ENCODE assay signal across 8 mouse cellular contexts in the genomic region with DNA sequence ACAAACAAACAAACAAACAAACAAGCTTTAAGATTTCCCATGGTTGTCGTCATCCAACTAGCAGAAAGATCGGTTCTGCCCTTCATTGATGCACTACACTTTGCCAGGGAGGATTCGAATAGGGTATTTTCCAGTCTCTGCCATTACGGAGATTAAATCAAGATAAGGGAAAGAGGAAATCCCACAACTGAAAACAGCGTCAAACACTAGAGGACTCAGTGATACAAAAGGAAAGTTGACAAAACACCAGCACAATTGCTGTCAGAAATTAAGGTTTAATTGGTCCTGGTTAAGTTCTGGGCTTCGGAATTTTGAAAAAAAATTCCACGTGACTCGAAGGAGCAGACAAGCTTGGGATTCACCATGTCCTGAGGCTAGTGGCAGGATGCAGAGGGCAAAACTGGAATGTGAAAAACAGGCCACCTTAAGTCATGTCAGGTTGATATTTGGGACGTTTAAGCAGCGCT. TPM values are rescaled to one million over a fixed set of nuclear protein-coding genes. Genes with fewer than 3 reads are reported as not detected.
DNase-seq lines count a peak whose midpoint lies in the region; ATAC-seq and TF ChIP-seq lines count a peak whose summit lies in the region.

No protein-coding gene starts in this region.

- peak overlapping the region; percentile 94 for H3K4me2 ChIP-seq in forebrain, embryonic 14.5 days (ENCODE audit: low read length)
- peak overlapping the region; percentile 90 for H3K4me2 ChIP-seq in liver, embryonic 16.5 days (ENCODE audit: low read depth, low read length)

- WGBS in forebrain, embryonic 14.5 days = 25% methylated on average over 10 of the region's 10 CpGs
- WGBS in liver, embryonic 16.5 days (ENCODE audit: insufficient replicate concordance) = 11% methylated on average over 10 of the region's 10 CpGs

- no peaks in the 10 kb centered on the region for H3K9me3 ChIP-seq in forebrain, embryonic 14.5 days (replicated peaks; ENCODE audit: control insufficient read depth, low read length)
- H3K9me3 ChIP-seq in liver, embryonic 16.5 days (replicated peaks; ENCODE audit: control insufficient read depth, low read length) = peaks cover 3% of the 10 kb centered on the region

- peaks cover 6% of the 10 kb centered on the region; the same call in 1 of the 2 replicates for H3K4me1 ChIP-seq in forebrain, embryonic 14.5 days (ENCODE audit: control insufficient read depth, insufficient read depth, low read length)
- peaks cover 14% of the 10 kb centered on the region for H3K4me1 ChIP-seq in liver, embryonic 16.5 days (ENCODE audit: control insufficient read depth, low read depth, low read length)

- no peaks in the 10 kb centered on the region for H3K27me3 ChIP-seq in forebrain, embryonic 14.5 days (replicated peaks; ENCODE audit: control insufficient read depth, insufficient read depth, low read length)
- H3K27me3 ChIP-seq in liver, embryonic 16.5 days (ENCODE audit: control insufficient read depth, insufficient read depth, low read depth, low read length) = no peaks in the 10 kb centered on the region

- ATAC-seq in forebrain, embryonic 14.5 days = peak; percentile 9; the same call in 1 of the 2 replicates
- no peak for ATAC-seq in liver, embryonic 16.5 days (ENCODE audit: low read depth)

- intact Hi-C loops in gastrocnemius, adult 2 months (cut with DNase I) = loop anchor here (2.0 to 5.0 kb wide), 2 partner anchors 15 to 479 kb away; partner anchors contain the start of gene Mtif3
- intact Hi-C loops in gastrocnemius, postnatal 36 days (cut with DNase I) = no loop called here

- peak overlapping the region; percentile 94 for H3K27ac ChIP-seq in gastrocnemius, adult 2 months
- no peak overlapping the region for H3K27ac ChIP-seq in forebrain, embryonic 14.5 days (ENCODE audit: low read depth, low read length)
- peak overlapping the region; percentile 78 for H3K27ac ChIP-seq in liver, embryonic 16.5 days (ENCODE audit: low read length)

- no peak for TF ChIP-seq CTCF in gastrocnemius, adult 2 months (IDR thresholded peaks at IDR 0.05)

- peaks cover 27% of the 10 kb centered on the region for H3K36me3 ChIP-seq in forebrain, embryonic 14.5 days (ENCODE audit: control insufficient read depth, insufficient read depth, low read length)
- H3K36me3 ChIP-seq in liver, embryonic 16.5 days (ENCODE audit: control insufficient read depth, insufficient read depth) = peaks cover 16% of the 10 kb centered on the region

- peak overlapping the region; percentile 91 for H3K4me3 ChIP-seq in gastrocnemius, adult 2 months
- peak overlapping the region; percentile 75 for H3K4me3 ChIP-seq in forebrain, embryonic 14.5 days (ENCODE audit: low read depth, low read length)
- peak overlapping the region; percentile 80 for H3K4me3 ChIP-seq in liver, embryonic 16.5 days (ENCODE audit: low read depth, low read length)

- DNase-seq in gastrocnemius, adult 2 months = no peak
- DNase-seq in gastrocnemius, postnatal 36 days = no peak
- peak; percentile 63 for DNase-seq in CD4-positive, CD25-positive, alpha-beta regulatory T cell, adult 2 months (ENCODE audit: low read depth, low spot score)
- no peak for DNase-seq in forebrain, embryonic 14.5 days (ENCODE audit: low spot score)
- DNase-seq in left cerebral cortex, adult 8-10 months (ENCODE audit: low spot score in 2 of 2) = no peak
- DNase-seq in kidney, adult 11 months = no peak
- no peak for DNase-seq in embryo, embryonic 10 days (ENCODE audit: low spot score)

- H3K9ac ChIP-seq in forebrain, embryonic 14.5 days (ENCODE audit: low read length) = peak overlapping the region; percentile 91
- peak overlapping the region; percentile 68 for H3K9ac ChIP-seq in liver, embryonic 16.5 days (ENCODE audit: low read depth, low read length)

RNA-seq across cellular contexts. Expression of gene Gtf3a, which starts 0.4 kb away (rescaled TPM):
- total RNA-seq in gastrocnemius, adult 2 months (2021) = 10 to 100 TPM; 25.7 to 31.9 TPM
- total RNA-seq in gastrocnemius, postnatal 36 days (2021) = 10 to 100 TPM; 24.6 to 26.5 TPM
- polyA plus RNA-seq in forebrain, embryonic 14.5 days (2014; fragmentation: Nextera tagmentation; extraction: Ambion mirVana) = 99.7 and 110 TPM in 2 replicates
- polyA plus RNA-seq in liver, embryonic 16.5 days (2015; fragmentation: Nextera tagmentation; extraction: Ambion mirVana) = 42.7 and 46.7 TPM in 2 replicates
- 10 to 100 TPM; 21.6 to 23.3 (median 22.5) TPM for total RNA-seq in left cerebral cortex, adult 8-10 months (2022)

RNA-seq across cellular contexts. Expression of gene Mtif3, which starts 15.5 kb away (rescaled TPM):
- total RNA-seq in gastrocnemius, adult 2 months (2021) = 10 to 100 TPM; 23.0 to 25.9 TPM
- 10 to 100 TPM; 17.6 to 20.6 TPM for total RNA-seq in gastrocnemius, postnatal 36 days (2021)
- 27.1 and 34.4 TPM in 2 replicates for polyA plus RNA-seq in forebrain, embryonic 14.5 days (2014; fragmentation: Nextera tagmentation; extraction: Ambion mirVana)
- polyA plus RNA-seq in liver, embryonic 16.5 days (2015; fragmentation: Nextera tagmentation; extraction: Ambion mirVana) = 10.4 and 11.8 TPM in 2 replicates
- 10 to 100 TPM; 18.4 to 23.7 (median 19.1) TPM for total RNA-seq in left cerebral cortex, adult 8-10 months (2022)
